In genomic region chr7:120960601-120961000, GRCm38 (mm10) we compare ENCODE assay signal across 18 mouse cellular contexts. TPM values are rescaled to one million over a fixed set of nuclear protein-coding genes. Genes with fewer than 3 reads are reported as not detected.
DNase-seq lines count a peak whose midpoint lies in the region; ATAC-seq and TF ChIP-seq lines count a peak whose summit lies in the region.
"Had no signal": no experiment of that assay in that cellular context is flagged by ENCODE, and none has a peak within 500 bp of the region (broad histone marks: within the 10 kb centered on the region; RNA-seq: fewer than 3 reads in every experiment).

No protein-coding gene starts in this region.

- H3K36me3 ChIP-seq in forebrain, postnatal 0 days (ENCODE audit: insufficient read depth) = peaks cover 20% of the 10 kb centered on the region
- H3K36me3 ChIP-seq in forebrain, embryonic 13.5 days (ENCODE audit: poor library complexity, severe bottlenecking) = peaks cover 38% of the 10 kb centered on the region
- H3K36me3 ChIP-seq in liver, embryonic 12.5 days = peaks cover 82% of the 10 kb centered on the region
- no peaks in the 10 kb centered on the region for H3K36me3 ChIP-seq in splenic B cell, adult 2 months (ENCODE audit: control insufficient read depth, insufficient read depth, low read length, poor library complexity, severe bottlenecking)

- no peaks in the 10 kb centered on the region for H3K27me3 ChIP-seq in forebrain, postnatal 0 days (ENCODE audit: insufficient read depth, low read length)
- H3K27me3 ChIP-seq in forebrain, embryonic 13.5 days = no peaks in the 10 kb centered on the region
- no peaks in the 10 kb centered on the region for H3K27me3 ChIP-seq in liver, embryonic 12.5 days (replicated peaks)
- H3K27me3 ChIP-seq in Patski = no peaks in the 10 kb centered on the region
- H3K27me3 ChIP-seq in splenic B cell, adult 2 months (ENCODE audit: control insufficient read depth, insufficient read depth, low read length, poor library complexity, severe bottlenecking) = no peaks in the 10 kb centered on the region
- H3K27me3 ChIP-seq: embryonic facial prominence, embryonic 13.5 days; forebrain, embryonic 12.5 days; hindbrain, embryonic 15.5 days; limb, embryonic 12.5 days; midbrain, embryonic 15.5 days had no signal

- WGBS in forebrain, postnatal 0 days = 83% methylated on average over 6 of the region's 6 CpGs
- WGBS in forebrain, embryonic 13.5 days = 82% methylated on average over 6 of the region's 6 CpGs
- 84% methylated on average over 6 of the region's 6 CpGs for WGBS in liver, embryonic 12.5 days (ENCODE audit: insufficient replicate concordance)

- intact Hi-C loops in gastrocnemius, adult 2 months (cut with DNase I) = no loop called here

- H3K4me3 ChIP-seq in forebrain, postnatal 0 days (ENCODE audit: low read depth, low read length) = no peak overlapping the region
- no peak overlapping the region for H3K4me3 ChIP-seq in forebrain, embryonic 13.5 days
- no peak overlapping the region for H3K4me3 ChIP-seq in liver, embryonic 12.5 days
- no peak overlapping the region for H3K4me3 ChIP-seq in gastrocnemius, adult 2 months
- H3K4me3 ChIP-seq: embryonic facial prominence, embryonic 13.5 days; forebrain, embryonic 12.5 days; hindbrain, embryonic 15.5 days; limb, embryonic 12.5 days; midbrain, embryonic 15.5 days had no signal

- no peak for DNase-seq in forebrain, postnatal 0 days
- DNase-seq in liver = peak; percentile 30
- no peak for DNase-seq in Patski (ENCODE audit: low read depth, low spot score)
- DNase-seq in splenic B cell, adult 2 months (ENCODE audit: low read depth, low spot score) = peak; percentile 8
- no peak for DNase-seq in gastrocnemius, adult 2 months
- no peak for DNase-seq in layer of hippocampus, postnatal 14 days (ENCODE audit: low spot score in 2 of 2)
- DNase-seq: adrenal gland, adult 8-10 months; gastrocnemius, postnatal 36 days; layer of hippocampus, postnatal 36 days had no signal

- H3K9me3 ChIP-seq in forebrain, postnatal 0 days (ENCODE audit: low read length) = no peaks in the 10 kb centered on the region
- H3K9me3 ChIP-seq in forebrain, embryonic 13.5 days (replicated peaks) = no peaks in the 10 kb centered on the region
- H3K9me3 ChIP-seq in liver, embryonic 12.5 days (replicated peaks) = no peaks in the 10 kb centered on the region
- H3K9me3 ChIP-seq: embryonic facial prominence, embryonic 13.5 days; forebrain, embryonic 12.5 days; hindbrain, embryonic 15.5 days; limb, embryonic 12.5 days; midbrain, embryonic 15.5 days had no signal

- H3K27ac ChIP-seq in forebrain, postnatal 0 days (ENCODE audit: low read depth, low read length) = no peak overlapping the region
- no peak overlapping the region for H3K27ac ChIP-seq in forebrain, embryonic 13.5 days
- H3K27ac ChIP-seq in liver, embryonic 12.5 days = no peak overlapping the region
- H3K27ac ChIP-seq in gastrocnemius, adult 2 months = no peak overlapping the region
- H3K27ac ChIP-seq: embryonic facial prominence, embryonic 13.5 days; forebrain, embryonic 12.5 days; hindbrain, embryonic 15.5 days; limb, embryonic 12.5 days; macrophage; midbrain, embryonic 15.5 days had no signal

- POLR2A ChIA-PET in Patski (lab: Charles Lee) = interaction anchor here (0.6 to 1.0 kb wide), 3 partner anchors 20 to 54 kb away, joined by 3 read pairs; no protein-coding TSS in a partner anchor

- H3K9ac ChIP-seq in forebrain, postnatal 0 days = no peak overlapping the region
- no peak overlapping the region for H3K9ac ChIP-seq in forebrain, embryonic 13.5 days
- H3K9ac ChIP-seq in liver, embryonic 12.5 days = no peak overlapping the region
- H3K9ac ChIP-seq: embryonic facial prominence, embryonic 13.5 days; forebrain, embryonic 12.5 days; hindbrain, embryonic 15.5 days; limb, embryonic 12.5 days; midbrain, embryonic 15.5 days had no signal

- TF ChIP-seq CTCF in forebrain, postnatal 0 days (IDR thresholded peaks at IDR 0.05; ENCODE audit: low read depth) = peak; percentile 23; the same call in 1 of the 2 replicates
- TF ChIP-seq CTCF in Patski (IDR thresholded peaks at IDR 0.05) = peak; percentile 62
- TF ChIP-seq CTCF in gastrocnemius, adult 2 months (IDR thresholded peaks at IDR 0.05) = no peak

- in situ Hi-C loops in Patski (cut with MboI; ENCODE audit: low pct_unique_long_range_greater_than_20kb) = loop anchor here (10.0 kb wide), 1 partner anchor 104 kb away; no protein-coding TSS in a partner anchor

- ATAC-seq in forebrain, postnatal 0 days = no peak
- ATAC-seq in forebrain, embryonic 13.5 days = no peak
- ATAC-seq in liver, embryonic 12.5 days = no peak
- ATAC-seq in Patski = no peak
- ATAC-seq: midbrain, embryonic 15.5 days had no signal

- H3K4me1 ChIP-seq in forebrain, postnatal 0 days (ENCODE audit: insufficient read depth) = no peaks in the 10 kb centered on the region
- H3K4me1 ChIP-seq in forebrain, embryonic 13.5 days = no peaks in the 10 kb centered on the region
- peaks cover 8% of the 10 kb centered on the region for H3K4me1 ChIP-seq in liver, embryonic 12.5 days
- H3K4me1 ChIP-seq: embryonic facial prominence, embryonic 13.5 days; hindbrain, embryonic 15.5 days; limb, embryonic 12.5 days had no signal

- CTCF ChIA-PET in Patski (lab: Charles Lee) = interaction anchor here (0.6 to 3.1 kb wide), 11 partner anchors 9 to 140 kb away, joined by 3 to 15 read pairs (median 3); no protein-coding TSS in a partner anchor

- H3K4me2 ChIP-seq in forebrain, postnatal 0 days (ENCODE audit: low read depth) = no peak overlapping the region
- H3K4me2 ChIP-seq in forebrain, embryonic 13.5 days = no peak overlapping the region
- no peak overlapping the region for H3K4me2 ChIP-seq in liver, embryonic 12.5 days
- H3K4me2 ChIP-seq: embryonic facial prominence, embryonic 13.5 days; forebrain, embryonic 12.5 days; hindbrain, embryonic 15.5 days; limb, embryonic 12.5 days; midbrain, embryonic 15.5 days had no signal

RNA-seq across cellular contexts. Expression of gene Cdr2, which starts 21.5 kb away (rescaled TPM):
- total RNA-seq in forebrain, postnatal 0 days (2014; rRNA removed) = 20.2 and 21.2 TPM in 2 replicates
- polyA plus RNA-seq in forebrain, postnatal 0 days (2015; fragmentation: Nextera tagmentation; extraction: Ambion mirVana) = 5.4 and 5.8 TPM in 2 replicates
- polyA plus RNA-seq in forebrain, embryonic 13.5 days (2015; fragmentation: Nextera tagmentation; extraction: Ambion mirVana) = 11.1 TPM in 2 replicates
- polyA plus RNA-seq in liver, embryonic 12.5 days (2016; fragmentation: Nextera tagmentation; extraction: Ambion mirVana) = 39.3 and 40.8 TPM in 2 replicates
- 39.9 TPM for polyA plus RNA-seq in Patski (2021)
- total RNA-seq in gastrocnemius, adult 2 months (2021) = 1 to 10 TPM; 2.2 to 5.4 TPM
- total RNA-seq in layer of hippocampus, postnatal 14 days (2021) = 1 to 10 TPM; 3.8 to 4.3 TPM

RNA-seq across cellular contexts. Expression of gene Mfsd13b, which starts 21.7 kb away (rescaled TPM):
- total RNA-seq in forebrain, postnatal 0 days (2014; rRNA removed) = 0.48 TPM in 1 of 2 replicates, not detected in the other
- polyA plus RNA-seq in forebrain, postnatal 0 days (2015; fragmentation: Nextera tagmentation; extraction: Ambion mirVana) = 0.21 and 0.53 TPM in 2 replicates
- polyA plus RNA-seq in forebrain, embryonic 13.5 days (2015; fragmentation: Nextera tagmentation; extraction: Ambion mirVana) = 0.31 and 0.45 TPM in 2 replicates
- polyA plus RNA-seq in liver, embryonic 12.5 days (2016; fragmentation: Nextera tagmentation; extraction: Ambion mirVana) = 0.18 TPM in 1 of 2 replicates, not detected in the other
- polyA plus RNA-seq in Patski (2021) = 0.09 TPM
- not detected for total RNA-seq in gastrocnemius, adult 2 months (2021)
- under 1 TPM; 0.60 to 0.72 TPM for total RNA-seq in layer of hippocampus, postnatal 14 days (2021)
- total RNA-seq: gastrocnemius, postnatal 36 days had no signal
- polyA plus RNA-seq: neural tube, embryonic 14.5 days had no signal

RNA-seq across cellular contexts. Expression of gene Polr3e, which starts 43.1 kb away (rescaled TPM):
- 28.3 and 31.2 TPM in 2 replicates for total RNA-seq in forebrain, postnatal 0 days (2014; rRNA removed)
- 18.1 and 20.9 TPM in 2 replicates for polyA plus RNA-seq in forebrain, postnatal 0 days (2015; fragmentation: Nextera tagmentation; extraction: Ambion mirVana)
- polyA plus RNA-seq in forebrain, embryonic 13.5 days (2015; fragmentation: Nextera tagmentation; extraction: Ambion mirVana) = 27.1 and 30.1 TPM in 2 replicates
- polyA plus RNA-seq in liver, embryonic 12.5 days (2016; fragmentation: Nextera tagmentation; extraction: Ambion mirVana) = 27.4 and 27.9 TPM in 2 replicates
- polyA plus RNA-seq in Patski (2021) = 27.2 TPM
- 10 to 100 TPM in 1 of 2 experiments, 1 to 10 TPM in 1; 8.8 to 11.0 TPM for total RNA-seq in gastrocnemius, adult 2 months (2021)
- total RNA-seq in layer of hippocampus, postnatal 14 days (2021) = 10 to 100 TPM; 26.7 to 27.6 TPM

Comparison
In these comparisons a context has a peak if more than half of its experiments do, and no peak if none do; other contexts are left out.
1. DNase-seq: peak in liver (single experiment) and splenic B cell, adult 2 months (single experiment); none in forebrain, postnatal 0 days (single experiment), Patski (single experiment), gastrocnemius, adult 2 months (single experiment) and layer of hippocampus, postnatal 14 days (0 of 2).